Mouse (Mus musculus) Muller cell, postnatal 12 days (primary cell): Measurements from ENCODE around the gene Dop1b.
A peak's percentile ranks its signal among the peaks of the same experiment; 100 is the strongest.

Source experiments
- DNase-seq: peaks from one replicate; pipeline ENCODE4 v3.0.0-alpha.2; 2015; ENCODE audit errors: inconsistent ontology term

Dop1b gene

GRCm38 (mm10) chr16:93829526-93829925 is 117.8 kb downstream of the Dop1b start:
- no peak for DNase-seq

- no peak for DNase-seq
Measured at GRCm38 (mm10) chr16:93830071-93830470, 118.4 kb downstream of the Dop1b start.

GRCm38 (mm10) chr16:93830916-93831315 is 119.2 kb downstream of the Dop1b start:
- no peak for DNase-seq

GRCm38 (mm10) chr16:93831627-93832395 is 120.1 kb downstream of the Dop1b start, which contains the start of gene Morc3:
Gene Morc3 (plus strand): TSS chr16:93832121.
- peak; percentile 100 for DNase-seq

GRCm38 (mm10) chr16:93832451-93833276 is 121.0 kb downstream of the Dop1b start:
- DNase-seq, result peak; percentile 58

- DNase-seq, result peak; percentile 40
Measured at GRCm38 (mm10) chr16:93833551-93833950, 121.8 kb downstream of the Dop1b start.

- DNase-seq, result peak; percentile 19
Measured at GRCm38 (mm10) chr16:93834076-93834475, 122.4 kb downstream of the Dop1b start.

GRCm38 (mm10) chr16:93839049-93839448 is 127.3 kb downstream of the Dop1b start:
- DNase-seq, result no peak

- DNase-seq, result no peak
Measured at GRCm38 (mm10) chr16:93850527-93850926, 138.8 kb downstream of the Dop1b start.

- DNase-seq, result no peak
Measured at GRCm38 (mm10) chr16:93859967-93860366, 148.3 kb downstream of the Dop1b start.
